Mouse (Mus musculus): ENCODE measurements around the gene Prdm11. TPM values are rescaled to one million over a fixed set of nuclear protein-coding genes. Genes with fewer than 3 reads are reported as not detected.

Gene Prdm11
- polyA plus RNA-seq, 1 experiment from 2014 or later: 1.8 TPM

GRCm38 (mm10) chr2:93035631-93036030, 10.3 kb downstream of the Prdm11 start:
- no peaks in the 10 kb centered on the region for H3K9me3 ChIP-seq (ENCODE audit: control insufficient read depth, low read length)
- H3K27me3 ChIP-seq (ENCODE audit: control insufficient read depth, insufficient read depth, low read length): no peaks in the 10 kb centered on the region
- H3K9ac ChIP-seq: no peak overlapping the region
- DNase-seq (ENCODE audit: low spot score): no peak
- H3K27ac ChIP-seq: no peak overlapping the region
- peaks cover 17% of the 10 kb centered on the region; the same call in 1 of the 2 replicates for H3K4me1 ChIP-seq (replicated peaks; ENCODE audit: control insufficient read depth, insufficient read depth, low read length)
- ATAC-seq (ENCODE audit: low FRiP score): no peak
- H3K4me2 ChIP-seq (replicated peaks): no peak overlapping the region
- 25% methylated on average over 7 of the region's 7 CpGs for WGBS
- no peak overlapping the region for H3K4me3 ChIP-seq (replicated peaks; ENCODE audit: low read length)
- no peaks in the 10 kb centered on the region for H3K36me3 ChIP-seq (replicated peaks; ENCODE audit: control insufficient read depth, insufficient read depth)

GRCm38 (mm10) chr2:93032651-93033050, 13.3 kb downstream of the Prdm11 start:
- Histone ChIP-seq H3K27ac (no peak overlapping the region), H3K9ac (no peak overlapping the region), H3K4me2 (replicated peaks) (no peak overlapping the region), H3K36me3 (replicated peaks; ENCODE audit: control insufficient read depth, insufficient read depth) (no peaks in the 10 kb centered on the region), H3K27me3 (ENCODE audit: control insufficient read depth, insufficient read depth, low read length) (no peaks in the 10 kb centered on the region), H3K4me1 (replicated peaks; ENCODE audit: control insufficient read depth, insufficient read depth, low read length) (peaks cover 33% of the 10 kb centered on the region), H3K9me3 (ENCODE audit: control insufficient read depth, low read length) (no peaks in the 10 kb centered on the region), H3K4me3 (replicated peaks; ENCODE audit: low read length) (no peak overlapping the region)
- WGBS: 72% methylated on average over 11 of the region's 11 CpGs
- ATAC-seq (ENCODE audit: low FRiP score) (no peak), DNase-seq (ENCODE audit: low spot score) (no peak)

- 48% methylated on average over 8 of the region's 8 CpGs for WGBS
- no peak for ATAC-seq (ENCODE audit: low FRiP score)
- H3K4me3 ChIP-seq (replicated peaks; ENCODE audit: low read length): no peak overlapping the region
Measured at GRCm38 (mm10) chr2:93032049-93032448, 13.9 kb downstream of the Prdm11 start.

GRCm38 (mm10) chr2:93031021-93031420, 14.9 kb downstream of the Prdm11 start:
- Histone ChIP-seq H3K4me3 (replicated peaks; ENCODE audit: low read length) (no peak overlapping the region), H3K27ac (no peak overlapping the region), H3K4me1 (replicated peaks; ENCODE audit: control insufficient read depth, insufficient read depth, low read length) (peaks cover 30% of the 10 kb centered on the region), H3K27me3 (ENCODE audit: control insufficient read depth, insufficient read depth, low read length) (no peaks in the 10 kb centered on the region), H3K4me2 (replicated peaks) (no peak overlapping the region), H3K36me3 (replicated peaks; ENCODE audit: control insufficient read depth, insufficient read depth) (no peaks in the 10 kb centered on the region), H3K9ac (no peak overlapping the region), H3K9me3 (ENCODE audit: control insufficient read depth, low read length) (no peaks in the 10 kb centered on the region)
- 63% methylated on average over 9 of the region's 9 CpGs for WGBS
- ATAC-seq (ENCODE audit: low FRiP score): no peak
- DNase-seq (ENCODE audit: low spot score): no peak

More at GRCm38 (mm10) chr2:93032049-93032448, 13.9 kb downstream of the Prdm11 start:
- Histone ChIP-seq H3K9me3 (ENCODE audit: control insufficient read depth, low read length) (no peaks in the 10 kb centered on the region), H3K9ac (no peak overlapping the region), H3K4me1 (replicated peaks; ENCODE audit: control insufficient read depth, insufficient read depth, low read length) (peaks cover 33% of the 10 kb centered on the region), H3K4me2 (replicated peaks) (no peak overlapping the region), H3K36me3 (replicated peaks; ENCODE audit: control insufficient read depth, insufficient read depth) (no peaks in the 10 kb centered on the region), H3K27ac (no peak overlapping the region), H3K27me3 (ENCODE audit: control insufficient read depth, insufficient read depth, low read length) (no peaks in the 10 kb centered on the region)
- no peak for DNase-seq (ENCODE audit: low spot score)

GRCm38 (mm10) chr2:93030101-93030500, 15.9 kb downstream of the Prdm11 start:
- H3K27ac ChIP-seq: no peak overlapping the region
- ATAC-seq (ENCODE audit: low FRiP score) (no peak), DNase-seq (ENCODE audit: low spot score) (no peak)
- H3K36me3 ChIP-seq (replicated peaks; ENCODE audit: control insufficient read depth, insufficient read depth): no peaks in the 10 kb centered on the region
- no peak overlapping the region for H3K9ac ChIP-seq
- no peak overlapping the region for H3K4me3 ChIP-seq (replicated peaks; ENCODE audit: low read length)
- H3K9me3 ChIP-seq (ENCODE audit: control insufficient read depth, low read length): no peaks in the 10 kb centered on the region
- no peaks in the 10 kb centered on the region for H3K27me3 ChIP-seq (ENCODE audit: control insufficient read depth, insufficient read depth, low read length)
- no peak overlapping the region for H3K4me2 ChIP-seq (replicated peaks)
- 55% methylated on average over 6 of the region's 6 CpGs for WGBS
- H3K4me1 ChIP-seq (replicated peaks; ENCODE audit: control insufficient read depth, insufficient read depth, low read length): peaks cover 25% of the 10 kb centered on the region

GRCm38 (mm10) chr2:93029267-93030060, 16.5 kb downstream of the Prdm11 start:
- no peak overlapping the region for H3K27ac ChIP-seq
- no peaks in the 10 kb centered on the region for H3K9me3 ChIP-seq (ENCODE audit: control insufficient read depth, low read length)
- no peak overlapping the region for H3K9ac ChIP-seq
- no peak overlapping the region for H3K4me3 ChIP-seq (replicated peaks; ENCODE audit: low read length)
- H3K4me2 ChIP-seq (replicated peaks): 0 out of 2 replicates have a peak overlapping the region, but pooled peaks have one; percentile 10
- no peaks in the 10 kb centered on the region for H3K27me3 ChIP-seq (ENCODE audit: control insufficient read depth, insufficient read depth, low read length)
- no peaks in the 10 kb centered on the region for H3K36me3 ChIP-seq (replicated peaks; ENCODE audit: control insufficient read depth, insufficient read depth)
- DNase-seq (ENCODE audit: low spot score) (no peak), ATAC-seq (ENCODE audit: low FRiP score) (peak; percentile 21; the same call in 1 of the 2 replicates)
- WGBS: 32% methylated on average over 14 of the region's 14 CpGs
- peaks cover 25% of the 10 kb centered on the region for H3K4me1 ChIP-seq (replicated peaks; ENCODE audit: control insufficient read depth, insufficient read depth, low read length)

GRCm38 (mm10) chr2:93028865-93029264, 17.1 kb downstream of the Prdm11 start:
- peaks cover 25% of the 10 kb centered on the region for H3K4me1 ChIP-seq (replicated peaks; ENCODE audit: control insufficient read depth, insufficient read depth, low read length)
- H3K4me3 ChIP-seq (replicated peaks; ENCODE audit: low read length): no peak overlapping the region
- H3K27me3 ChIP-seq (ENCODE audit: control insufficient read depth, insufficient read depth, low read length): no peaks in the 10 kb centered on the region
- ATAC-seq (ENCODE audit: low FRiP score) (no peak), DNase-seq (ENCODE audit: low spot score) (no peak)
- H3K27ac ChIP-seq: no peak overlapping the region
- no peaks in the 10 kb centered on the region for H3K9me3 ChIP-seq (ENCODE audit: control insufficient read depth, low read length)
- WGBS: 69% methylated on average over 6 of the region's 6 CpGs
- H3K4me2 ChIP-seq (replicated peaks): no peak overlapping the region
- no peak overlapping the region for H3K9ac ChIP-seq
- no peaks in the 10 kb centered on the region for H3K36me3 ChIP-seq (replicated peaks; ENCODE audit: control insufficient read depth, insufficient read depth)

- DNase-seq (ENCODE audit: low spot score): no peak
- Histone ChIP-seq H3K9ac (no peak overlapping the region), H3K27ac (no peak overlapping the region), H3K9me3 (ENCODE audit: control insufficient read depth, low read length) (no peaks in the 10 kb centered on the region), H3K4me2 (replicated peaks) (no peak overlapping the region), H3K27me3 (ENCODE audit: control insufficient read depth, insufficient read depth, low read length) (no peaks in the 10 kb centered on the region), H3K36me3 (replicated peaks; ENCODE audit: control insufficient read depth, insufficient read depth) (no peaks in the 10 kb centered on the region), H3K4me3 (replicated peaks; ENCODE audit: low read length) (no peak overlapping the region), H3K4me1 (replicated peaks; ENCODE audit: control insufficient read depth, insufficient read depth, low read length) (peaks cover 25% of the 10 kb centered on the region)
- WGBS: 87% methylated on average over 7 of the region's 7 CpGs
- ATAC-seq (ENCODE audit: low FRiP score): no peak
Measured at GRCm38 (mm10) chr2:93027713-93028112, 18.3 kb downstream of the Prdm11 start.

- H3K36me3 ChIP-seq (replicated peaks; ENCODE audit: control insufficient read depth, insufficient read depth): no peaks in the 10 kb centered on the region
- 93% methylated on average over 3 of the region's 3 CpGs for WGBS
- ATAC-seq (ENCODE audit: low FRiP score) (no peak), DNase-seq (ENCODE audit: low spot score) (no peak)
- no peak overlapping the region for H3K4me2 ChIP-seq (replicated peaks)
- H3K9me3 ChIP-seq (ENCODE audit: control insufficient read depth, low read length): no peaks in the 10 kb centered on the region
- H3K27ac ChIP-seq: no peak overlapping the region
- no peak overlapping the region for H3K4me3 ChIP-seq (replicated peaks; ENCODE audit: low read length)
- H3K27me3 ChIP-seq (ENCODE audit: control insufficient read depth, insufficient read depth, low read length): no peaks in the 10 kb centered on the region
- no peak overlapping the region for H3K9ac ChIP-seq
- peaks cover 6% of the 10 kb centered on the region; the same call in 1 of the 2 replicates for H3K4me1 ChIP-seq (replicated peaks; ENCODE audit: control insufficient read depth, insufficient read depth, low read length)
Measured at GRCm38 (mm10) chr2:93024431-93024830, 21.5 kb downstream of the Prdm11 start.

Data from hindbrain, embryonic 14.5 days (tissue).